Mouse (Mus musculus): ENCODE results near the gene Olfr1123.
"Not testable (repeated sequence)": the region's sequence is repeated elsewhere in the genome, so short reads cannot be mapped to it uniquely, and the experiment has no call there.

The Olfr1123 gene

GRCm38 (mm10) chr2:87416335-87416734 is at the start of gene Olfr1123:
Gene Olfr1123 (plus strand): TSS chr2:87416635.
- no peak for DNase-seq (ENCODE audit: low spot score in 2 of 2)

DNA sequence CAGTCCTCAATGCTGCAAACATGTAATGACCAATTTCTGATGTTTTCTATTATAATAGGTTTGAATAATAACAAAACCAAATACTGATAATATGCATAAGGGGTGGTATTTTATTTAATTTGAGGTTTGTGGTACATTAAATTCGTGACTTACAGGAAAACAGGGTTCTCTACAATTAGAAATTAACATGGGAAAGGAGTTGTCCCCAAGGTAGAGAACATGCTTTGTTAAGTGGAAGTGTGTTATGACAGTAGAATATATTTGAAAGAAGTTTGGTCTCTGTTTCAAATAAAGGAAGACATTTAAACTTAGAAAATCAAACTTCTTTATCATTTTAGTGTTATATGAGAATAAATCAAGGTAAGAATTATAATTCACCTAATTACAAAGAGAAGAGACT is 46.8 kb upstream of the Olfr1123 start, which contains the start of gene Olfr1121:
Gene Olfr1121, plus strand, starts transcription at position 301 of the 400 bp plus-strand sequence.
- DNase-seq (ENCODE audit: low spot score in 2 of 2), result no peak

GRCm38 (mm10) chr2:87371726-87372125 is 44.7 kb upstream of the Olfr1123 start:
- no peak for DNase-seq (ENCODE audit: low spot score in 2 of 2)

DNA sequence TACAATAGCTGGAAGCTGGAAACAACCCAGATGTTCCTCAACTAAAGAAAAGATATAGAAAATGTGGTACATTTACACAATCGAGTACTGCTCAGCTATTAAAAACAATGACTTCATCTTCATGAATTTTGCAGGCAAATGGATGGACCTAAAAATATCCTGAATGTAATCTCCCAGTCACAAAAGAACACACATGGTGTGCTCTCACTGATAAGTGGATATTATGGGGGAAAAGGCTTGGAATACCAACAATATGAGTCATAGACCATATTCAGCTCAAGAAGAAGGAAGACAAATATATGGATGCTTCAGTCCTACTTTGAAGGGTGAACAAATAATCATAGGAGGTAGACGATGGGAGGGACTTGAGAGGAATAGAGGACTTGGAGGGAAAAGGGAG is 32.5 kb upstream of the Olfr1123 start:
- no peak for DNase-seq (ENCODE audit: low spot score in 2 of 2)

DNA sequence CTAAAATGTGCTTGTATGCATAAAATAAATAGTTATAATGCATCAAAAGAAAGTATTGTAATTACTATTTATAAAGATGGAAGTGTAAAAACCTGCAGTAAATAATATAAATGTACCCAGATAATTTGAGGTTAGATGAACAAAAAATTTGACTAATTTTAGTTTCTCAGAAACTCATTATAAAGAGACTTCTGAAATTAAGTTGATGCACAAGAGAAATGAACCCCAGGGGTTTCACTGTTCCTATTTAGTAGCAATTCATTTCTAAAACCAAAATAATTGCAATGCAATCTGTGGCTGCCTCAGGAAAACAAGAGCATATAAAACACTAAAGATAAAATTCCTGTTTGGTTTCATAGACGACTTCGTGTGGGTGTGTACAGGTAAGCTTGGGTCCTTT is 30.9 kb upstream of the Olfr1123 start, which contains the start of gene Olfr1122:
Gene Olfr1122, plus strand, starts transcription at position 301 of the 400 bp plus-strand sequence.
- DNase-seq (ENCODE audit: low spot score in 2 of 2), result no peak

GRCm38 (mm10) chr2:87393605-87394004 is 22.8 kb upstream of the Olfr1123 start:
- not testable (repeated sequence) for DNase-seq (ENCODE audit: low spot score in 2 of 2)

GRCm38 (mm10) chr2:87394686-87395085 is 21.7 kb upstream of the Olfr1123 start:
- not testable (repeated sequence) for DNase-seq (ENCODE audit: low spot score in 2 of 2)

- no peak for DNase-seq (ENCODE audit: low spot score in 2 of 2)
Measured at GRCm38 (mm10) chr2:87429975-87430374, 13.5 kb downstream of the Olfr1123 start, which contains the start of gene Olfr1124. Gene Olfr1124 (plus strand): TSS chr2:87430275.

DNA sequence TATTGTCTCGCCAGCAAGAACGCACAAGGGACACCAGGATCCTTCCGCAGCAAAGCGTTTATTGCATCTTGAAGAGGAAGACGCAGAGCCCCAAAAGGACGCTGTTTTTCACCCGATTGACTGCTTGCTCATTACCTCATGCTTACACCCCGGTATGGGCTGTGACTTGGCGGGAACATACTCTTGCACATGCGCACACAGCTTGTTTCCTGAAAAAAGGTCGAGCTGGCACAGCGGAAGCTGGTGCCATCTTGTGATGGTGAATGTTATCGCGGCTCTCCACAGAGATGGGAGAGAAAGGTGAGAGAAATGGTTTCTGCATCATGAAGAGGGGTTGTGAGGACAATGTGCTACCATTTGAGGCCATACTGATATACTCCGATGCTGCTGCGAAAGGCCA is 21.3 kb downstream of the Olfr1123 start:
- no peak for DNase-seq (ENCODE audit: low spot score in 2 of 2)

GRCm38 (mm10) chr2:87453662-87454061 is 37.2 kb downstream of the Olfr1123 start, which contains the start of gene Olfr1126:
Gene Olfr1126 (plus strand): TSS chr2:87453962.
- DNase-seq (ENCODE audit: low spot score in 2 of 2), result no peak

GRCm38 (mm10) chr2:87461769-87462168 is 45.3 kb downstream of the Olfr1123 start:
- DNase-seq (ENCODE audit: low spot score in 2 of 2), result no peak

Data from urinary bladder, adult 18-20 months (tissue).